Mouse (Mus musculus) liver (tissue): ENCODE measurements around the gene Ccdc24.

Experiments used
- DNase-seq: peaks from one replicate; pipeline ENCODE4 v3.0.0-alpha.2; 2020; ENCODE audit warnings: mixed read lengths

Ccdc24 gene

DNA sequence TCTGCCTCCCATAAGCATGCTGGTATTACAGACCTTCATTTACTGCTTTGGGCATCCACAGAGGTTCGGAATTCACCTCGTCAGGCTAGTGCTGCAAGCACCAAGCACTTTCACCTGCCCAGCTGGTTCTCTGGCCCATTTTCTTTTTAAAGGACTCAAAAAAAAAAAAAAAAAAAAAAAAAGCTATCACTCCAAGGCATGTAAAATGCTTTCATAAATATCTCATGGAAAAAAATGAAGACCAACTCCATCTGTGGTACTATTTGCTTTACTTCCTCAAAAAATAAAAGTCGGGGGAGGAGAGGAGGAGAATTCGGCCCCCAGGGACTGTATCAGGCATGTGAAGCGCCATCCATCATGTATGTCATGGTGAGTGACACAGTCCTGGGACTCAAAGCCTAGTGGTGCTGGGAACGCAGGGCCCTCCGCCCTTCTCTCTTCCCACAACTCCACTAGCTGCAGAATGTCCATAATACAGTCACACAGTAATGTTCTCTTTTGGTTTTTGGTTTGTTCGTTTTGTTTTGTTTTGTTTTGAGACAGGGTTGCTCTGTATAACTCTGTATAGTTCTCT, 43.7 kb downstream of the Ccdc24 start:
- DNase-seq = no peak

GRCm38 (mm10) chr4:117818032-117818431, 54.3 kb downstream of the Ccdc24 start:
- no peak for DNase-seq

DNA sequence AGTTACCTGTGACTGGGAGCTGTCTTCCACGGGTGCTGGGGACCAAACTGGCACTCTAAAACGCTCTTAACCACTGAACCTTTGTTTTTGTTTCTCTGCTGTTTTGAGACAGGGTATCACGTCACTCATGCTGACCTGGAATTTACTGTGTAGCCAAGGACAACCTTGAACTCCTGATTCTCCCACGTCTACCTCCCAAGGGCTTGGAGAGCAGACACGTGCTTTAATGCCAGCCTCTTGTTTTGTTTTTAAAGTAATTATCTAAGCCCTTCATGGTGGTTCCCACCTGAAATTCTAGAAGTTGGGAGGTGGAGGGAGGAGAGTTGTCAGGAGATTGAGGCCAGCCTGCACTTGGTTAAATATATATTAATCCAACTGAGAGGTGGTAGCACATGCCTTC, 55.6 kb downstream of the Ccdc24 start:
- DNase-seq = no peak
